Mouse (Mus musculus): Measurements from ENCODE around the gene Vmn2r28. TPM values are rescaled to one million over a fixed set of nuclear protein-coding genes. Genes with fewer than 3 reads are reported as not detected.
"Not testable (repeated sequence)": the region's sequence is repeated elsewhere in the genome, so short reads cannot be mapped to it uniquely, and the experiment has no call there.

Gene Vmn2r28
- not detected in 2 replicates for polyA plus RNA-seq (2014; fragmentation: Nextera tagmentation; extraction: Ambion mirVana)

- DNase-seq (ENCODE audit: low spot score); H3K27ac ChIP-seq (ENCODE audit: low read depth); H3K9ac ChIP-seq (ENCODE audit: low read length); H3K4me3 ChIP-seq (ENCODE audit: low read depth, low read length); ATAC-seq (replicated peaks; ENCODE audit: low FRiP score, low TSS enrichment, low read depth); H3K4me1 ChIP-seq (replicated peaks; ENCODE audit: control insufficient read depth, insufficient read depth, low read length); H3K9me3 ChIP-seq (ENCODE audit: control insufficient read depth, low read length); H3K36me3 ChIP-seq (ENCODE audit: control insufficient read depth, insufficient read depth, low read length); H3K27me3 ChIP-seq (replicated peaks; ENCODE audit: control insufficient read depth, insufficient read depth, low read length); H3K4me2 ChIP-seq (ENCODE audit: low read length): not testable (repeated sequence)
These were observed at the start of gene Vmn2r28 for GRCm38 (mm10) chr7:5493856-5494255. Gene Vmn2r28, minus strand, starts transcription at chr7:5493956.

- not testable (repeated sequence) for H3K27me3 ChIP-seq (replicated peaks; ENCODE audit: control insufficient read depth, insufficient read depth, low read length); ATAC-seq (replicated peaks; ENCODE audit: low FRiP score, low TSS enrichment, low read depth); H3K4me2 ChIP-seq (ENCODE audit: low read length); DNase-seq (ENCODE audit: low spot score); H3K9ac ChIP-seq (ENCODE audit: low read length); H3K27ac ChIP-seq (ENCODE audit: low read depth); H3K4me1 ChIP-seq (replicated peaks; ENCODE audit: control insufficient read depth, insufficient read depth, low read length); H3K9me3 ChIP-seq (ENCODE audit: control insufficient read depth, low read length); H3K4me3 ChIP-seq (ENCODE audit: low read depth, low read length); H3K36me3 ChIP-seq (ENCODE audit: control insufficient read depth, insufficient read depth, low read length)
- WGBS = 57% methylated on average over 3 of the region's 3 CpGs
These were observed 47.1 kb upstream of the Vmn2r28 start for GRCm38 (mm10) chr7:5540770-5541436.

GRCm38 (mm10) chr7:5456674-5457073 is 37.1 kb downstream of the Vmn2r28 start, which contains the start of gene Vmn1r59:
Gene Vmn1r59, minus strand, starts transcription at chr7:5456774.
- H3K4me1 ChIP-seq (replicated peaks; ENCODE audit: control insufficient read depth, insufficient read depth, low read length) = no peaks in the 10 kb centered on the region
- no peaks in the 10 kb centered on the region for H3K27me3 ChIP-seq (replicated peaks; ENCODE audit: control insufficient read depth, insufficient read depth, low read length)
- no peak within 1 kb of the TSS for H3K9ac ChIP-seq (ENCODE audit: low read length)
- no peaks in the 10 kb centered on the region for H3K36me3 ChIP-seq (ENCODE audit: control insufficient read depth, insufficient read depth, low read length)
- H3K4me3 ChIP-seq (ENCODE audit: low read depth, low read length) = no peak within 1 kb of the TSS
- DNase-seq (ENCODE audit: low spot score) (no peak), ATAC-seq (replicated peaks; ENCODE audit: low FRiP score, low TSS enrichment, low read depth) (no peak)
- H3K27ac ChIP-seq (ENCODE audit: low read depth) = no peak within 1 kb of the TSS
- H3K9me3 ChIP-seq (ENCODE audit: control insufficient read depth, low read length) = peaks cover 9% of the 10 kb centered on the region; the same call in 1 of the 2 replicates
- no peak within 1 kb of the TSS for H3K4me2 ChIP-seq (ENCODE audit: low read length)

GRCm38 (mm10) chr7:5454011-5454410 is 39.7 kb downstream of the Vmn2r28 start:
- not testable (repeated sequence) for H3K4me2 ChIP-seq (ENCODE audit: low read length); ATAC-seq (replicated peaks; ENCODE audit: low FRiP score, low TSS enrichment, low read depth); DNase-seq (ENCODE audit: low spot score); H3K36me3 ChIP-seq (ENCODE audit: control insufficient read depth, insufficient read depth, low read length); H3K4me1 ChIP-seq (replicated peaks; ENCODE audit: control insufficient read depth, insufficient read depth, low read length); H3K9ac ChIP-seq (ENCODE audit: low read length); H3K27me3 ChIP-seq (replicated peaks; ENCODE audit: control insufficient read depth, insufficient read depth, low read length); H3K27ac ChIP-seq (ENCODE audit: low read depth); H3K4me3 ChIP-seq (ENCODE audit: low read depth, low read length)
- peaks cover 10% of the 10 kb centered on the region; the same call in 1 of the 2 replicates for H3K9me3 ChIP-seq (ENCODE audit: control insufficient read depth, low read length)
- 74% methylated on average over 3 of the region's 3 CpGs for WGBS

GRCm38 (mm10) chr7:5448627-5449026 is 45.1 kb downstream of the Vmn2r28 start:
- H3K4me3 ChIP-seq (ENCODE audit: low read depth, low read length) = no peak overlapping the region
- H3K27me3 ChIP-seq (replicated peaks; ENCODE audit: control insufficient read depth, insufficient read depth, low read length) = no peaks in the 10 kb centered on the region
- no peak overlapping the region for H3K9ac ChIP-seq (ENCODE audit: low read length)
- H3K4me2 ChIP-seq (ENCODE audit: low read length) = no peak overlapping the region
- DNase-seq (ENCODE audit: low spot score) = no peak
- H3K9me3 ChIP-seq (ENCODE audit: control insufficient read depth, low read length) = peaks cover 7% of the 10 kb centered on the region; the same call in 1 of the 2 replicates
- H3K27ac ChIP-seq (ENCODE audit: low read depth) = no peak overlapping the region
- H3K4me1 ChIP-seq (replicated peaks; ENCODE audit: control insufficient read depth, insufficient read depth, low read length) = no peaks in the 10 kb centered on the region
- no peaks in the 10 kb centered on the region for H3K36me3 ChIP-seq (ENCODE audit: control insufficient read depth, insufficient read depth, low read length)
- no peak for ATAC-seq (replicated peaks; ENCODE audit: low FRiP score, low TSS enrichment, low read depth)

Other genes with a start within 250 kb of the Vmn2r28 start
- gene Gm5065, start 143.4 kb downstream of the Vmn2r28 start, polyA plus RNA-seq (2014; fragmentation: Nextera tagmentation; extraction: Ambion mirVana) = not detected in 2 replicates
- not detected in 2 replicates for gene Nlrp2, start 142.9 kb downstream of the Vmn2r28 start, polyA plus RNA-seq (2014; fragmentation: Nextera tagmentation; extraction: Ambion mirVana)
- not detected in 2 replicates for gene Vmn1r58, start 80.6 kb downstream of the Vmn2r28 start, polyA plus RNA-seq (2014; fragmentation: Nextera tagmentation; extraction: Ambion mirVana)
- gene Vmn1r59, start 37.2 kb downstream of the Vmn2r28 start, polyA plus RNA-seq (2014; fragmentation: Nextera tagmentation; extraction: Ambion mirVana) = not detected in 2 replicates
- gene Vmn1r60, start 53.4 kb upstream of the Vmn2r28 start, polyA plus RNA-seq (2014; fragmentation: Nextera tagmentation; extraction: Ambion mirVana) = not detected in 2 replicates
- not detected in 2 replicates for gene Vmn1r61, start 119.3 kb upstream of the Vmn2r28 start, polyA plus RNA-seq (2014; fragmentation: Nextera tagmentation; extraction: Ambion mirVana)
- gene Vmn1r62, start 179.7 kb upstream of the Vmn2r28 start, polyA plus RNA-seq (2014; fragmentation: Nextera tagmentation; extraction: Ambion mirVana) = not detected in 2 replicates

All from intestine, embryonic 14.5 days (tissue).